Mouse (Mus musculus) liver, adult (tissue): ENCODE results near the gene Mrps17.

Experiments used
- GATA4 ChIP-seq: IDR thresholded peaks from 2 replicates; pipeline ENCODE4 v1.6.1; 2014; ENCODE audit warnings: mild to moderate bottlenecking, low read length; ENCODE audit not compliant: insufficient replicate concordance

The Mrps17 gene

DNA sequence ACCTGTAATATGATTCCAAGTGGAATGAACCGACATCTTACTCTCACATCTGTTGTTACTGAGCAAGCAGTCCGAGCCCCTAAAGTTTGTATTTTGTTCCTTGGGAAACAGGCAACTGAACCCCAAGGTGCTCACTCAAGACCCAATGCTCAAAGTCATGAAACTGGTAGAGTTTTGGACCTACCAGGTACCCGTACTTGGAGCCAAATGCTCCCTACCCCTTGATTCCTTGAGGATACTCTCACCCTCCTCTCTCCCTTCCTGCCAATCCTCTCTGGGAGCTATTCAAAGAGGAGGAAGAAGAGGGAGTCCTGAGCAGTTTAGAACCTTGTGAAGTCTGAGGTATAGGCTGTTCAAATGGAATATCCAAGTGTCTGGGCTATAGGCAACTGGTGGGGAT, 11.5 kb downstream of the Mrps17 start:
- no peak for TF ChIP-seq GATA4

DNA sequence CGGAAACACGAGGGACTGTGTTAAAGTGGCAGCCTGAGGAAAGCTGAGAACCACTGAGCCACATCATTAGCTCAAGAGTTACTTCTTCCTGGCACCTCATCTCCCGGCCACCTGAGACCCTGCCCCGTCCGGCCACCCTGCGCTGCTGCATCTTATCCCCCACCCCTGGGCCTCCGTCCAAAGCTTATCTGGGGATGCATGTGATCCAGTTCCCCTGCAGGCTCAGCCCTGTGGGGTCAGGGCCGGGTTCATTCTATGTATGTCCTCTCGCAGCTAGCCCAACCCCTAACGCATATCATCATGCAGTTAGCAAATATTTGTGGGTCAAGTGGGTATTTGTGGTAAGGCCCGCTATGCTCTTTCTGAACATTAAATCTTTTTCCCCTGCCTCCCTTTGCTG, 14.0 kb downstream of the Mrps17 start:
- TF ChIP-seq GATA4: peak; percentile 47; the same call in 1 of the 2 replicates

DNA sequence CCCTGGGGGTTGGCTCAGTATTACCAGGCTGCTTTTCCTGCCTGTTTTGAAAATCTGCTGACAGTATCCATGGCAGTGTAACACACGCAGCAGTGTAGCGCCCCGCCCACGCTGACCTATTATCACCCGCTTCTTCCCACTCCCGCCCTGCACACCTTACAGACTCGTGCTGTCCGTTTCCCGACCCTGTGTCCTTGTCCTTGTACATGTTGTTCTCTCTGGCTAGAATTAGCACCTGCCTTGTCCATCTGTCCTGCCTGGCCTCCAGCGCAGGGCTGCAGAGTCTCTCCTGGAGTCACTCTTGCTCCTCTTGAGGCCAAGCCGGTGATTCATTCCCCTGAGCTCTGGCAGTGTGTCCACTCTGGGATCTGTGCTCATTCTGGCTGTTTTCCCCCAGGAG, 15.0 kb downstream of the Mrps17 start:
- peak; percentile 19; the same call in 1 of the 2 replicates for TF ChIP-seq GATA4

DNA sequence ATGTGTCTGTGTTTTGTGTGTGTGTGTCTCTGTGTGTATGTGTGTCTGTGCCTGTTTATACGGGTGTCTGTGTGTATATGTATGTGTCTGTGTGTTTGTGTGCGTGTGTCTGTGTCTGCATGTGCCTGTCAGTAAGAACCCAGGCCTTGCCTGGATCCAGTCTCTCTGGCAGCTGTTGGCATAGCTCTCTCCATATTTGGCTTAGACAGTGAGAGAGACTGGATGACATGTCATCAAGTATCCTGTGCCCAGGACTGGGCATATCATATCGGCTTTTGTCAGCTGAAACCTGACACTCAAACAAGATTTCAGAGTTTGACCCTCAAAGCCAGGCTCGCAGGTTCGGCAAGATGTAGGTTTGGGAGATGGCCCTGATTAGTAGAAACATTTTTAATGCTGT, 15.7 kb downstream of the Mrps17 start:
- no peak for TF ChIP-seq GATA4

DNA sequence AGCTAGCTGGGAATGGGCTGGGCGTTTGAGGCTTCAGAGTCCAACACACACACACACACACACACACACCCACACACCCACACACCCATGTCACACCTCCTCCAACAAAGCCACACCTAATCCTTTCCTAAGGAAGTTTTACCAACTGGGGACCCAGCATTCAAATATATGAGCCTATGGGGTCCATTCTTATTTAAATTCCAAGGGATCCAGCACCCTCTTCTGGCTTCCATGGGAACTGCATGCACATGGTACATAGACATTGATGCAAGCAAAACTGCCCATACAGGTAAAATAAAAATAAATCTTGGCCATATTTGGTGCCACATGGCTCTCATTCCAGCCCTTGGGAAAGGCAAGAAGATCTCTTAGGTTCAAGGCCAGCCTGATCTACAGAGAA, 25.7 kb downstream of the Mrps17 start:
- TF ChIP-seq GATA4: no peak

DNA sequence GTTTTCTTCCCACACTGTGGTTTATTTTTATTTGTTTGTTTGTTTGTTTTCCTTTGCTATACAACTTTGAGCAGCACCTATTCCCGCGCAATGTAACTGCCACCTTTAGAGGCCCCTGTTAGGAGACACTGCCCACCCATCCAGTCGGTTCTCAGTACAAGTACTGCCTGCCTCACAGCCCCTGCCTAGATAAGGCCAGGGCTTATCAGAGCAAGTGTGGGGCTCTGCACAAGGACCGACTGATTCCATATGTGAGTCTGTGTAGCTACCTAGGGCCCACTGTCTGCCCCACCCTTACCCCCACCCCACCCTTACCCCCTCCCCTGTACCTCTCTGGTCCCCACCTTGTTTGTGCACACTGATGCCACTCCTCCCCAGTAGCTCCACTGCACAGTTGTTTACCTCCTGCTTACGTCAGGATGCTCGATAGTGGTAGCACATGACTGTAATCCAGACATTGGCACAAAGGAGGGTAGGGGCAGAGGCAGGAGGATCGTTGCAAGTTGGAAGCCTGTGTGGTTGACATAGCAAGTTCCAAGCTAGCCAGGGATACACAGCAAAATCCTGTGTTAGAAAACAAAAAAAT, 27.7 kb downstream of the Mrps17 start:
- TF ChIP-seq GATA4: no peak

DNA sequence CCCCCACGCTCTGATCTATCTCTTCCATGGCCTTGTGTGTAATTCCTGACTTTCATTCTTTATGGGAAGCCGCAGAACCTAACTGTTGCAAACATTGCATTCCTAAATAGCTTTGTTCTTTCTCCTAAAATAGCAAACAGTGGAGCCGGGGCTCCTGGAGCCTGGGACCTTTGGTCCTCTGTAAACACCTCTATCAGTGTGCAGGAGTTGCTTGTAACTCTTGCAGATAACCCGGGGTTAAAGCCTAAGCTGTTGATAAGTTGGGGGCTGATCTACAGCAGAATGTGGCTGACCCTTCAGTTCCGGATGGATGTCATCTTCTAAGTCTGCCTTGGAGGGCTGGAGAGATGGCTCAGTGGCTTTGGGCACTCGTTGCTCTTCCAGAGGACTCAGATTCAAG, 28.8 kb downstream of the Mrps17 start:
- no peak for TF ChIP-seq GATA4

DNA sequence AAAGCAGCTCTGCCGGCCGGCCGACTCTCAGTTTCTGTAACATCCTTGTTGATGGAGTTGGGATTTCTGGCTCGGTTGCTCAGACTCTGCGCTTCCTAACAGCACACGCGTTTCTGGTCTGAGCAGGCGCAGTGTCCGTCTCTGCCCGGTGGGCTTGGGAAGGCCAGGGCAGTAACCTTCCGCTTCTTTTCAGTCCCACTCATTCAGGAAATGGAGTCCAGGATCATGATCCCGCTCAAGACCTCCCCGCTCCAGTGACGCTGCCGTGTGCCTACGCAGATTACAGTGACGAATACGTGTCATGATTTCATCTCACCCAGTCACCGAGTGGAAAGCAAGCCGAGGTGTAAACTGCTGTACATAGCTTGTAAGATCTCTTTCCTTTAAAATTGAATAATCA, 41.6 kb downstream of the Mrps17 start:
- TF ChIP-seq GATA4: no peak

DNA sequence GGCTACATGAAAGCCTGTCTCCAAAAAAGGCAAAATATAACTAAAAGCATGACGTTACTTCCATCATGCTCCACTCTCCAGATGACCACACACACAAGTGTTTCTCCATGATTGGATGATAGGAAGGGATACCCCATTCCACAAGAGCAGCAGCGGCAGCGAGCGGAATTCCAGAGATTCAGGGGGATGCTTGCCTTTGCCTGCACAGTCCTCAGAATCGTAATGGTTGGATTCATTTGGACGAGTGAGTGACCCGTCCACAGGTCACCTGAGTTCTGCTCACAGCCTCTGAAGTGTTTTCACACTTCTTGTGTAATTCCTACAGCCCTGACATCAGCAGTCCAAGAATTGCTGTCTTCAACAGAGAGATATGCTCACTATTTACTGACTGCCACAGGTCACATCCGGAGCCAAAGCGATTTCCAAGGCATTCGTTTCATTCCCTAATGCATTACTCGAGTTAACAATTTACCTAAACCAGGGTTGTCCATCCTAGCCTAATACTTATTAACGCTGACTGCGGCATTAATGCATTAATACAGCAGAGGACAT, 44.7 kb downstream of the Mrps17 start:
- TF ChIP-seq GATA4: no peak

DNA sequence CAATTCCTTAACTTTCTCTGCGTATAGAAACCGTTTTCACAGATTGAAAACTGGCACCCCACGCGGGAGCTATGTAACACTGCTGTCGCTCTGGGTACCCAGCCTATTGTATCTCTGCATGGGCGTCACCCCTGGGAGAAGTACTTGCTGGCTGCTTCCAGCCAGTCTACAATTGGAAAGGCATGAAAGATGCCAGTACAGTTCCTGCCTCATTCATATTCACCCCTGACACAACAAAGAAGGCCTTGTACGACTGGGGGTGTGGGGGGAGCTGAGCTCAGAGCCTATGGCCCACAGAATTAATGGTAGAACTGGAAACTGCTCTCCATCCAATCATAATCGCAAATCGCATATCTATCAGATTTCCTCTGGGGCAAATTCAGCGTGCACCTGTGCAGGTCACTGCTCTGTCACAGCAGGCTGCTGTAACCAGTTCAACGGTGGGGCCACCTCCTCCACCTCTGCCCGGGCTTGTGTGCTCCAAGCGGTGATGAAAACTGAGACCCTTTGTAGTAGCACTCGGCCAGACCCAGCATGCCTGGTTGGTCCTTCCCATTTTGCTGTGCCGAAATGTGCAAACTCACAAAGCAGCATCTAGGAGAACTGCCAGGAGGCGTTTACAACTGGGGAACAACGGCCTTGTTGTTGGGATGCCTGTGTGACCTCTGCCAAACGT, 46.7 kb downstream of the Mrps17 start:
- no peak for TF ChIP-seq GATA4

DNA sequence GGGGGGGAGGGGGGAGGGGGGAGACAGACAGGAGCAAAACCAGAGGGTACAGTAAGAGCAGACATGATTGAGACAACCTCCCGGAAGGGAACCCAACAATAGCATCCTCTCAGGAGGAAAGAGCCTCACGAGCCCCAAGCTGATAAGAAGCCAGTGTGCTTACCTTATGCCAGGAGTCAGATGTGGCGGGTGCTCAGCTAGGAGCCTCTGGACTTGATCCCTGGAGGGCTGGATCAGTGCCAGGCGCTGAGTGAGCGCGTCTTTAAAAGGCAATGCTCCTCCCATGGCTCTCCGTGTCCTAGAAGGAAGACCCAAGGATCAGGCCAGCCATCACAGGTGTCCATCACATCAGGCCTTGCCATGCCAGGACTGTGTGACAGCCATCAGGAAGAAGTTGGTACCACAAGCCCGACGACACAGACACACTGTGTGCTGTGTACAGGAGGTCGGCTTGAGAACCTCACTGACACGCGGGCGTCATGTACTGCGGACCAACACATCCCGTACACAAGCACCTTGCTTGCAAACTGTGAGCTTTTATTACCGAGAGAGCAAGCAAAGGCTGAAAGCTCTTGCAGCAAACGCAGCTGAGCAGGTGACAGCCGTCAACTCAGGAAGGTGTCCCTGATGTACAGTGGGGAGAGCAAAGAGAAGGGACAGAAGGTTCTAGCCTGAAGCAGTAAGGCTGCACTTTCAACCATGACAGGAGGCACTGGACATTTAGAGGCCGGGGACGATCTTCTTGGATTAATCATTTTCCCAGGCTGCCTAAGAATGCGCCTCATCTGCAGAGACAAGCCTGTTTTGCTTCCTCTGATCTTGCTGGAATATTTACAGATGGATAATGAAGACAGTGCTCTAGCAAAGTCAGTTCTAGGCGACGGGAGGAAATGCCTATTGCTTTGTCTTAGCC, 55.4 kb downstream of the Mrps17 start:
- no peak for TF ChIP-seq GATA4
